8 mouse cellular contexts compared by ENCODE assay signal in the genomic region with DNA sequence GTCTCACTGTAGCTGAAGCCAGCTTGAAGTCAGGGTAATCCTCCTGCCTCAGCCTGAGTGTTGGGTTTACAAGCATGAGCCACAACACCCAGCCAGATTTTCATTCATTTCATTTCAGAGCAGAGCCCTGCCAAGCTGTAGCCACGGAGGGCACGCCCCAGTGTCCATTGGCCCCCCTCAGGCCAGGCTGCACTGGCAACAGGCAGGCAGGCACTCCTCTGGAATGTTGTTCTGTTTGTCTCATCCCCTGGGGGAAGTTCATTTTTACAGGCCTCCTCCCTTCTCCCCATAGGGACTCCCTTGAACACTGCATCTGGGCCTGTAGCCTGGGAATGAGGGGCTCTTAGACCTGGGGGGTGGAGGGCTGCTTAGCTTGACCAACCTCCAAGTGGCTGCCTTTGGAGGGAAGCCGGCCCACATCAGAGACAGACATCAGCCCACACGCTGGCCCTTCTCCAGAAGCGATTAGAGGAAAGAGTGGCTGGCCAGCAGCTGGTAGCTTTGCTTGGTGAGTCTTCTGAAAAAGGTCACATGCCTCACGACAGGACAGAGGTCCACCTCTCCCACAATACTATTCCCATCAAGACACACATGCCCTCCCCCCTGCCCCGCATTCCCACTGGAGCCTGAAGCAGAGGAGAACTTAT. TPM values are rescaled to one million over a fixed set of nuclear protein-coding genes. Genes with fewer than 3 reads are reported as not detected.
A peak's percentile ranks its signal among the peaks of the same experiment; 100 is the strongest.
DNase-seq lines count a peak whose midpoint lies in the region; ATAC-seq and TF ChIP-seq lines count a peak whose summit lies in the region.

No protein-coding gene starts in this region.

- H3K36me3 ChIP-seq in hindbrain, embryonic 12.5 days: no peaks in the 10 kb centered on the region; the same call in 1 of the 2 replicates
- no peaks in the 10 kb centered on the region for H3K36me3 ChIP-seq in hindbrain, embryonic 11.5 days (ENCODE audit: control insufficient read depth, insufficient read depth, low read length)
- H3K36me3 ChIP-seq in embryonic facial prominence, embryonic 13.5 days: peaks cover 3% of the 10 kb centered on the region
- H3K36me3 ChIP-seq in midbrain, postnatal 0 days (ENCODE audit: insufficient read depth, low read length): 0 out of 2 replicates have a peak, but pooled peaks cover 2% of the 10 kb centered on the region

- peaks cover 43% of the 10 kb centered on the region for H3K4me1 ChIP-seq in hindbrain, embryonic 12.5 days
- H3K4me1 ChIP-seq in hindbrain, embryonic 11.5 days (replicated peaks; ENCODE audit: control insufficient read depth, insufficient read depth, low read length): peaks cover 5% of the 10 kb centered on the region; the same call in 1 of the 2 replicates
- H3K4me1 ChIP-seq in embryonic facial prominence, embryonic 13.5 days: peaks cover 80% of the 10 kb centered on the region
- no peaks in the 10 kb centered on the region for H3K4me1 ChIP-seq in midbrain, postnatal 0 days (ENCODE audit: insufficient read depth, low read length)

- intact Hi-C loops in heart, postnatal 25 days (cut with DNase I): no loop called here
- intact Hi-C loops in left cerebral cortex, postnatal 14 days (cut with DNase I): no loop called here

- no peaks in the 10 kb centered on the region for H3K9me3 ChIP-seq in hindbrain, embryonic 12.5 days (replicated peaks)
- no peaks in the 10 kb centered on the region for H3K9me3 ChIP-seq in hindbrain, embryonic 11.5 days (ENCODE audit: control insufficient read depth, low read length)
- H3K9me3 ChIP-seq in embryonic facial prominence, embryonic 13.5 days: no peaks in the 10 kb centered on the region
- no peaks in the 10 kb centered on the region for H3K9me3 ChIP-seq in midbrain, postnatal 0 days (ENCODE audit: low read length)

- WGBS in hindbrain, embryonic 12.5 days: 45% methylated on average over 7 of the region's 7 CpGs
- 55% methylated on average over 7 of the region's 7 CpGs for WGBS in hindbrain, embryonic 11.5 days
- 42% methylated on average over 7 of the region's 7 CpGs for WGBS in embryonic facial prominence, embryonic 13.5 days
- WGBS in midbrain, postnatal 0 days: 53% methylated on average over 7 of the region's 7 CpGs

- no peak overlapping the region for H3K9ac ChIP-seq in hindbrain, embryonic 12.5 days
- H3K9ac ChIP-seq in hindbrain, embryonic 11.5 days (ENCODE audit: low read depth, low read length): no peak overlapping the region
- H3K9ac ChIP-seq in embryonic facial prominence, embryonic 13.5 days: peak overlapping the region; percentile 41; the same call in 1 of the 2 replicates
- H3K9ac ChIP-seq in midbrain, postnatal 0 days (replicated peaks; ENCODE audit: low read length, poor library complexity, severe bottlenecking): no peak overlapping the region

- H3K27ac ChIP-seq in hindbrain, embryonic 12.5 days: 0 out of 2 replicates have a peak overlapping the region, but pooled peaks have one; percentile 23
- H3K27ac ChIP-seq in hindbrain, embryonic 11.5 days (ENCODE audit: low read depth, low read length): no peak overlapping the region
- H3K27ac ChIP-seq in embryonic facial prominence, embryonic 13.5 days: peak overlapping the region; percentile 8; the same call in 1 of the 2 replicates
- no peak overlapping the region for H3K27ac ChIP-seq in midbrain, postnatal 0 days (ENCODE audit: low read depth, low read length)

- TF ChIP-seq CTCF in midbrain, postnatal 0 days (IDR thresholded peaks at IDR 0.05): no peak

- no peak overlapping the region for H3K4me3 ChIP-seq in hindbrain, embryonic 12.5 days
- no peak overlapping the region for H3K4me3 ChIP-seq in hindbrain, embryonic 11.5 days (ENCODE audit: low read depth, low read length)
- no peak overlapping the region for H3K4me3 ChIP-seq in embryonic facial prominence, embryonic 13.5 days
- H3K4me3 ChIP-seq in midbrain, postnatal 0 days (ENCODE audit: low read depth, low read length): no peak overlapping the region

- no peak for ATAC-seq in hindbrain, embryonic 12.5 days (ENCODE audit: low FRiP score)
- no peak for ATAC-seq in hindbrain, embryonic 11.5 days (ENCODE audit: low FRiP score)
- ATAC-seq in embryonic facial prominence, embryonic 13.5 days (ENCODE audit: insufficient number of reproducible peaks, insufficient read depth, low FRiP score, low TSS enrichment, low read depth): no peak
- ATAC-seq in midbrain, postnatal 0 days (ENCODE audit: low FRiP score): 0 out of 2 replicates have a peak, but pooled peaks have one; percentile 11
- ATAC-seq in frontal cortex, adult (ENCODE audit: low TSS enrichment): no peak

- no peak for DNase-seq in hindbrain, embryonic 11.5 days (ENCODE audit: low spot score)
- peak; percentile 66 for DNase-seq in heart, postnatal 25 days (ENCODE audit: low spot score)
- DNase-seq in left cerebral cortex, postnatal 14 days (ENCODE audit: low spot score in 2 of 2): peak; percentile 34 to 56
- DNase-seq in midbrain, postnatal 0 days (ENCODE audit: low spot score): peak; percentile 60
- DNase-seq in cerebellum, postnatal 25 days: no peak

- H3K4me2 ChIP-seq in hindbrain, embryonic 12.5 days (replicated peaks): no peak overlapping the region
- H3K4me2 ChIP-seq in hindbrain, embryonic 11.5 days (replicated peaks; ENCODE audit: low read depth, low read length): no peak overlapping the region
- H3K4me2 ChIP-seq in embryonic facial prominence, embryonic 13.5 days: no peak overlapping the region
- H3K4me2 ChIP-seq in midbrain, postnatal 0 days (ENCODE audit: low read depth, low read length, poor library complexity, severe bottlenecking): no peak overlapping the region

- H3K27me3 ChIP-seq in hindbrain, embryonic 12.5 days: no peaks in the 10 kb centered on the region
- no peaks in the 10 kb centered on the region for H3K27me3 ChIP-seq in hindbrain, embryonic 11.5 days (ENCODE audit: control insufficient read depth, insufficient read depth, low read length)
- no peaks in the 10 kb centered on the region for H3K27me3 ChIP-seq in embryonic facial prominence, embryonic 13.5 days
- H3K27me3 ChIP-seq in midbrain, postnatal 0 days (ENCODE audit: insufficient read depth, low read length): no peaks in the 10 kb centered on the region

RNA-seq across cellular contexts. Expression of a gene that starts 11.8 kb away (rescaled TPM):
- polyA plus RNA-seq in hindbrain, embryonic 12.5 days (2016; fragmentation: Nextera tagmentation; extraction: Ambion mirVana): 46.2 and 52.0 TPM in 2 replicates
- polyA plus RNA-seq in hindbrain, embryonic 11.5 days (2014; fragmentation: Nextera tagmentation; extraction: Ambion mirVana): 32.7 and 33.5 TPM in 2 replicates
- polyA plus RNA-seq in embryonic facial prominence, embryonic 13.5 days (2015; fragmentation: Nextera tagmentation; extraction: Ambion mirVana): 67.1 and 72.0 TPM in 2 replicates
- 10 to 100 TPM; 43.0 to 46.7 TPM for total RNA-seq in heart, postnatal 25 days (2021)
- 10 to 100 TPM; 56.2 to 56.8 TPM for total RNA-seq in left cerebral cortex, postnatal 14 days (2021)
- 54.9 and 75.7 TPM in 2 replicates for total RNA-seq in midbrain, postnatal 0 days (2014; rRNA removed)
- 30.1 and 33.3 TPM in 2 replicates for polyA plus RNA-seq in midbrain, postnatal 0 days (2015; fragmentation: Nextera tagmentation; extraction: Ambion mirVana)

RNA-seq across cellular contexts. Expression of a gene that starts 45.1 kb away (rescaled TPM):
- 1.4 and 1.5 TPM in 2 replicates for polyA plus RNA-seq in hindbrain, embryonic 12.5 days (2016; fragmentation: Nextera tagmentation; extraction: Ambion mirVana)
- polyA plus RNA-seq in hindbrain, embryonic 11.5 days (2014; fragmentation: Nextera tagmentation; extraction: Ambion mirVana): 1.6 and 1.8 TPM in 2 replicates
- 1.8 and 2.8 TPM in 2 replicates for polyA plus RNA-seq in embryonic facial prominence, embryonic 13.5 days (2015; fragmentation: Nextera tagmentation; extraction: Ambion mirVana)
- 1 to 10 TPM; 8.1 to 8.3 TPM for total RNA-seq in heart, postnatal 25 days (2021)
- 1 to 10 TPM; 1.4 to 2.6 TPM for total RNA-seq in left cerebral cortex, postnatal 14 days (2021)
- 4.0 and 5.4 TPM in 2 replicates for total RNA-seq in midbrain, postnatal 0 days (2014; rRNA removed)
- 0.93 and 1.2 TPM in 2 replicates for polyA plus RNA-seq in midbrain, postnatal 0 days (2015; fragmentation: Nextera tagmentation; extraction: Ambion mirVana)

Comparison
In these comparisons a context has a peak if more than half of its experiments do, and no peak if none do; other contexts are left out.
1. H3K27ac ChIP-seq: peak in hindbrain, embryonic 12.5 days (single experiment) and embryonic facial prominence, embryonic 13.5 days (single experiment); none in hindbrain, embryonic 11.5 days (single experiment) and midbrain, postnatal 0 days (single experiment).
2. DNase-seq: peak in heart, postnatal 25 days (single experiment), left cerebral cortex, postnatal 14 days (2 of 2) and midbrain, postnatal 0 days (single experiment); none in hindbrain, embryonic 11.5 days (single experiment) and cerebellum, postnatal 25 days (0 of 2).